Mouse (Mus musculus) CD4-positive, CD25-positive, alpha-beta regulatory T cell, adult 4 months (primary cell): Measurements from ENCODE around the gene Ttc7. TPM values are rescaled to one million over a fixed set of nuclear protein-coding genes. Genes with fewer than 3 reads are reported as not detected.
A peak's percentile ranks its signal among the peaks of the same experiment; 100 is the strongest.

Experiments used
- ATAC-seq: one replicate; pipeline ENCODE4 v1.8.0; 2017
- polyA plus RNA-seq, 2 experiments: library from polyadenylated mRNA; unstranded; fragments of 100-300 nt; shearing (Covaris generic); gene quantifications; one replicate each; pipeline ENCODE4 v1.2.1; 2017

Gene Ttc7
- polyA plus RNA-seq, 2 experiments from 2014 or later, result 13.5 to 19.3 TPM

DNA sequence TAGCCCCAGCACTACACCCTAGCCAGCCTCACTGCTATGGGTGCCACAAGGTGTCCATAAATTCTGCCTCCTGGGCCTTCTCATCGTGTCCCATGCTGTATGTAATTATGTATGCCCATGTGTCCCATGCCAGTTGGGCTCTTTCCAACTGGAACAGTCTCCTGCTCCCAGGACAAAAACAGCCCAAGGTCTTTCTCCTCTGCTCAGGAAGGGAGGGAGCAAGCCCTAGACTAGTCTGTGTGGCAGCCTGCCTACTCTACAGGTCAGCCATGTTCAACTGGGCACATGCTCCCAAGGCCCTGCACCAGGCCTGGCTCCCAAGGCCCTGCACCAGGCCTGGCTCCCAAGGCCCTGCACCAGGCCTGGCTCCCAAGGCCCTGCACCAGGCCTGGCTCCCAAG is 56.4 kb downstream of the Ttc7 start:
- ATAC-seq, result no peak

DNA sequence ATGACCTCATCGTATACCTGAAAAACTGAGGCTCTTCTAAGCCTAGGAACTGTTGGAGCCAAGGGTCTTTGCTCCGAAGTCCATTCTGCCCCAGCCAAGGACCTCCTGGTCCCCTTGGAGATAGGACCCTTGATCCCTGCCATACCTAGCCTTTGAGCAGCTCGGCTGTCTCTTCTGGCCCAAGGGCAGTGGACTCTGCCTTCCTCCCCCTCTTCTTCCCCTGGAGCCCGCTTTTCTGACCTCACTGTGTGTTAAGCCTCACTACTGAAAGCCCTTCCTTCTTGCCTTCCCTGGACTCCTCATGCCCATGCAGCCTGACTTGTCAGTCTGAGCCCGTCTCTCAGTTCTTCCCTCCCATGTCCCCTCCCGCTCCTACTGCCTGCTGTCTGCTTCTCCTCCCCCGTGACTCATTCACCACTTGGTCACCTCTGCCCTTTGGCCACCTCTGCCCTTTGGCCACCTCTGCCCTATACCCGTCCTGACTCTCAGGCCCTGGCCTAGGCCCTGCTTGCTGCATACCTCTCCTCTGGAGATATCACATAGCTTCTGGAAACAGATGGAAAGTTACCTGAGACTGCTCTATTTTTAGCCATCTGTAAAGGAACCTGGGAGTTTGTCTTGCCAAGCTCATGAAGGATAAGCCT is 60.5 kb downstream of the Ttc7 start:
- ATAC-seq, result no peak

- peak; percentile 93 for ATAC-seq
Observed at GRCm38 (mm10) chr17:87344441-87345251, 62.0 kb downstream of the Ttc7 start.

DNA sequence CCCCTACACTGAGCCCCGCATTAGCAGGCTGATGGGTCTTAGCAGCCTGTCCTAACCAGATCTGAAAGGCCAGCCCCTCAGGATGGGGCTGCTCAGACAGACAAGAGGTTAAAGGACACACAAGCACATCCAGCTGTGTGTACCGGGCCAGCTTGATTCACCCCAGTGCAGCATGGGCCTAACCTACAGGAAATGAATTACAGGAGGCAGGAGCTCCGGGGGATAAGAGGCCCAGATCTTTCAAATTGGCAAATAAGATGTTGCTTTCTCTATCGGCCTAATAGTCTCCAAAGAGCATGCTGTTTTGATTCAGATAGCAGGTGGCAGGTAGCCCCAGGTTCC is 62.5 kb downstream of the Ttc7 start:
- peak; percentile 12 for ATAC-seq

- no peak for ATAC-seq
Observed at GRCm38 (mm10) chr17:87348353-87348752, 65.7 kb downstream of the Ttc7 start.

DNA sequence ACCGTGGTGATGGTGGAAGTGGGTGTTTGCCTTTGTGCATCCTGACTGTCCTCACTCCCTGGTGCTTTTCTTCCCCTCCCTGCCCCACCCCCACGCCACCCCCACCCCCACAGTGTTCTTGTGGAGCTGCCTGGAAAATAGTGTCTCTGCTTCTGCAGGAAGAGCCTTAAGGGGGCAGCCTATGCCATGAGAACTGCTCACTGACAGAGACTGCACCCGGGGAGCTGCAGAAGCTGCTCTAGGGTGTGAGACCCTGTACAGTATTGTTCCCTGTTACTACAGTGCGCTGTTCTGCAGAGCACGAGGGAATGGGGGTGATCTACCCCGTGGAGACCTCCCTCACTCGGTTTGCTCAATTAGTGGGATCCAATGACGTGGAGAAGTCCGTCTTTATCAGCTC is 66.4 kb downstream of the Ttc7 start:
- ATAC-seq, result no peak

DNA sequence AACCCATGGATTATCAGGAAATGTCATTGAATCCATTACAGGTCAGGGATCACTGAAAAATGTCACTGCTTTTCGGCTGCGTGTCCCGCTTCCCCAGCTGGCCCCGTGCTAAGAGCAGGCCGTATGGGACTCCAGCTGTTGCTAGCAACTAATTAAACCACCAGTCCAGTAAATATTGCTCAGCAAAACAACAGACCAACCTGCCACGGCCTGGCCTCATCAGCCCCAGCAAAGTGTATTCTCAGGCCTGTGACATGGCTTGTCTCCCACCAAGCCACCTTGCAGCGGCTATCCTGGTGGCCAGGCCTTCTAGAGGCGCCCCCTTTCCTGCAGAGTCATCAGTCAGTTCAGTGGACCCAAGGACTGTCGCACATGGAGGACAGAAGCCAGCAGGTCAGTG is 66.9 kb downstream of the Ttc7 start:
- ATAC-seq, result no peak

DNA sequence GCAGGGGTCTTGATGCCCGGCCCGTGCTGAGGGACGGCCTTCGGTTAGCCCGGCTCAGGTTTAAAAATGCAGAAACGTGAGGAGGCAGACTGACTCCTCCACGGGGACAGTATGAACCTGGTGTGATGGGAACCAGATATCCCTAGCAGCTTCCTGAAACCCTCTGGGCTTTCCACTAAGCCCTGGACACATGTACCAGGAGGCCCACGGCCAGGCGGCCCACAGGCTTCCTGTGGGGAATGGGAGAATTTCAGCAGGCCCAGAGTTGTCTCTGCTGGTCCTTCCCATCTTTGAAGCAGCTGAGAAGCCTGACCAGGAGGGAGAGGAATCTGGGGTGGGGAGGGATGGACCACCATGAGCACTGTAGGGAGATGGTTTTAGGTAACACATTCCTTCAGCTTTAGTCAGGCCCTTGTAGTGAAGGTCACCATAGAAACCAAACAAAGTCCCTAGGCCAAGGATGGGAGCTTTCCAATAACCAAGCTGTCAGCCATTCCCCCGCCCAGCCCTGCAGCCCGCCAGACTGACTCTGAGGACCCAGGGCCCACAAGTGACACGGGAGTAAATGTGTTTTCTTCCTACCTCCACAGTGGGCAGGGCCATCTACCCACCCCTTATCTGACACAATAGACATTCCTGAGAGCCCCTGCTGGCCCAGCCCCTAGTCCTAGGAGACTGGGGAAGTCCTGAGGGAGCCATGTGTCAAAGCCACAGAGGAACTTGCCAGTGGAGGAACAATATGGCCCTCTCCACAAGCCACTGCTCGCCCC is 68.0 kb downstream of the Ttc7 start:
- no peak for ATAC-seq

- no peak for ATAC-seq
Observed at GRCm38 (mm10) chr17:87351241-87352105, 68.8 kb downstream of the Ttc7 start.

GRCm38 (mm10) chr17:87352106-87352897 is 69.6 kb downstream of the Ttc7 start:
- no peak for ATAC-seq

DNA sequence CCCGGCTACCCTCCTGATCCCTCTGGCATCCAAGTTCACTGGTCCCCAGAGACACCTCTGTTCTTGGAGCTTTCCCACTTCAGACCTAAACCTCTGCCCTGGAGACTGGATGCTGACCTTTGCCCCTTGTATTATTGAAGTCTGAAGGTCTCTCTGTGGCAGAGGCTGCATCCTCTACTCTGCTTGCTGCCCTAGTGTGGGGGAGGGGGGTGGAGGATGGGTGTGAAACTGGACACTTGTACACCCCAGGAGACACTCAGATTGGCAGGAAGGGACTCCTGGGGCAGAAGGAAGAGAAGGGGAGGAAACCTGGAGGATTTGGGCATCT is 70.2 kb downstream of the Ttc7 start:
- no peak for ATAC-seq

GRCm38 (mm10) chr17:87353745-87354320 is 71.1 kb downstream of the Ttc7 start:
- ATAC-seq, result no peak

- no peak for ATAC-seq
Observed at GRCm38 (mm10) chr17:87355456-87355855, 72.8 kb downstream of the Ttc7 start.

DNA sequence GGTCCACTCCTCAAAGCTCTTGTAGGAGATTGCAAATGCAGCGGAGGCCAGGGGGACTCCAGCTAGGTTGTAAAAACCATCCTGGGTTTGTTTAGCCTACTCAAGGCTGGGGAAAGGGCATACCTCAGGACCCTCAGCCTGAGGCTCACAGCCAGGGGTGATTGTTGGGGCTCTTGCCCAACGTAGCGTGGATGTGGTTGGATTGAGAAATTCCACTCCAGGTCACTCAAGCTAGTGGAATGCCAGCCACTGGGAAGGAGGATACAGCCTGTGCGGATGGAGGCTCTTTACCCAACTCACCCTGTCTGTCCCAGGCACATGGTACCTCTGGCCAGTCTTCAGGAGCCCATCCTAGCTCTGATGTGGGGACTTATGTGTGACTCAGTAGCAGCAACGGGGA is 73.6 kb downstream of the Ttc7 start:
- no peak for ATAC-seq

GRCm38 (mm10) chr17:87357506-87357905 is 74.8 kb downstream of the Ttc7 start:
- no peak for ATAC-seq

DNA sequence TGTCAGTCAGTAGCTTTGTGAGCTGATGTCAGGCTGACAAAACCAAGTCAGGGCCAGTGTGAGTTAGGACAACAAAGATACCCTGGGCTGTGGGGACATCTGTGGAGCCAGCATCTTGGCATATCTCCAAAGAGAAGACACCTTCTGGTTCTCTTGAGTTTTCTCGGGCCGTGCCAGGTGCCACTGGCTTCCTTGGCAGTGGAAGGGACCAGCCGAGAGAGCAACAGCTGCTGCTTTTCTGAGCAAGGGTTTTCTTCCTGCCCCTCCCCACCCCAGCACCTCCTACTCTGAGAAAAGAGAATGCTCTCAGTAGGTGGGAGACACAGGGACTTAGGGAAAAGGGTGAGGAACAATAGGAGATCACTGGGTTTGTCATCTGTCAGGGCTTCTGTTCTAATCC is 78.4 kb downstream of the Ttc7 start:
- ATAC-seq, result no peak

DNA sequence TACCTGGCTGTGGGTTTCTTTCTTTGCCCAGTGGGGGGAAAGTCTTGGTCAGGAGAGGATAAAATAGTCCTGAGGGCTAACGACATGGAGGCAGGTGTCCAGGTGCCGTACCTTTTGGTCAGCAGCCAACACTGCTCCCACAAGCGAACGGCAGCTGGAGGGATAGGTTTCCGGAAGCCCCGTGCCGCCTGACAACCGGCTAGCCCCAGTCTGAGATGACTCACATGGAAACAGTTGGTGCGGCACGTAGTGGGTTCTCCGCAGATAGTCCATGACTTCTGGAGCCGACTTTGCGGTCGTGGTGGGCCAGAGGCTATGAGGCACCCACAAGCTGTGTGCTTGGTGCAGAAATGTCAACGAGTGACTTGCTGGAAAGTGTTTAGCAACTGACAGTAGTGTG is 81.4 kb downstream of the Ttc7 start:
- ATAC-seq, result no peak

DNA sequence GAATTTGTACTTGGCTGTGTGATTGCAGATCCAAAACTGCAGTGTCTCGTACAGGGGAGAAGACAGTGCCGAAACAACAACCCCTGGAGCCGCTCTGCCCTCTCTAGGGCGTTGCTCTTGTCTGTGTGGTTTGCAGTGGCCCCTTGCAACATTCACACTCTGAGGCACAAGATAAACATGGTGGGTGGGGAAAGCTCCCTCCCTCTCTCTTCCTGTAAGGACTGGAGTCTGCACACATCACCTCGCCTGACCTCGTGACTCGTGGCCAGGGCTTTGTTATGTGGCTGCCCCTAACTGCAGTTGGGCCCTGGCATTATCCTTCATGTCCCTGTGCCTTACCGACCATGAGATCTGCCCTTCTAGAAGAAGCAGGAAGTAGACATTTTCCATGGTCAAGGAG is 82.6 kb downstream of the Ttc7 start:
- peak; percentile 61 for ATAC-seq

DNA sequence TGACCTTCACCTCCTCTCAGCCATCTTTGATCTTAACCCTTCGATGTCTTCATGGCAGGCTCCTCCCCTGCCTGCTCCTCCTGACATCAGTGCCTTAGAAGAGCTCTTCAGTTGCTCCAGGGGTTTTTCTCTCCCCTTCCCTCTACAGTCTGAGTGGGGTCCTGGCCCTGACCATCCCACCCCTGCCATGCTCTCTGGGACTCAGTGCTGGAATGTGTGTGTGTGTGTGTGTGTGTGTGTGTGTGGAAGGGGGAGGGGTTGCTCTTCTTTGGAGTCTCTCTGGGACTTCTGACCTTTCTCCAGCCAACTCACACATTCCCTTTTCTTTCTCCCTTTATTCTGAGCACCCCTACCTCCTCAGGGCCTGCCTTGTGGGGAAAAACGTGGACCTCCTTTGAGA is 83.8 kb downstream of the Ttc7 start:
- ATAC-seq, result no peak

DNA sequence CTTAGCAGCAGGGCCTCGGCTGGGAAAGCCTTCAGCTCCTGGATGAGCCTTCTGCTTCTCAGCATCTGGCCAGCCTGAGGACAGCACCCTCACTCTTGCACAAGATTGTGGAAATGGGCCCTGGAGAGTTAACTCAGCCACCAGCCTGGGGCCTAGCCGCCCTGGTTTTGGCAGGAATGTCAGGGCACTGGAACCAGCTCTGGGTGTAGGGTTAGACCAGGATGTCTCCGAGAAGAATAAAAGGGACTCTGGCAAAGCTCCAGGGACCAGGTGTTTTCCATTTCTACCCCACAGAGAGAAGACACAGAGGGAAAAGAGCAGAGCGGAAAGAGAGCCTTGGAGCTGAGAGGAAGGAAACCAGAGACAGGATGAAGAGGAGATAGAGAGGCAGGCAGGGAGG is 84.5 kb downstream of the Ttc7 start:
- ATAC-seq, result no peak

- no peak for ATAC-seq
Observed at GRCm38 (mm10) chr17:87367640-87368039, 85.0 kb downstream of the Ttc7 start.

GRCm38 (mm10) chr17:87368481-87368880 is 85.8 kb downstream of the Ttc7 start:
- ATAC-seq, result no peak
